Comparison of ENCODE assay signal across 16 mouse cellular contexts in genomic region chr6:81820078-81820477, GRCm38 (mm10).
DNase-seq lines count a peak whose midpoint lies in the region.
"Had no signal": no experiment of that assay in that cellular context is flagged by ENCODE, and none has a peak within 500 bp of the region (broad histone marks: within the 10 kb centered on the region; RNA-seq: fewer than 3 reads in every experiment).

No protein-coding gene starts in this region.

- peak; percentile 34 to 42 for DNase-seq in cerebellum, postnatal 10 days
- no peak for DNase-seq in cerebellum, adult 18-20 months
- peak; percentile 22 for DNase-seq in layer of hippocampus, adult 11-12 months (ENCODE audit: low spot score)
- DNase-seq in layer of hippocampus, adult 8-10 months (ENCODE audit: low spot score in 2 of 2) = no peak
- DNase-seq in right cerebral cortex, adult 18-20 months = peak; percentile 37
- no peak for DNase-seq in right cerebral cortex, postnatal 14 days
- no peak for DNase-seq in yolk sac, embryonic 10.5 days (ENCODE audit: low spot score)
- DNase-seq in kidney, postnatal 10 days = no peak
- DNase-seq: adrenal gland, postnatal 10 days; adrenal gland, postnatal 36 days; cerebellum, adult 11-12 months; cerebellum, adult 9-10 months; cerebellum, postnatal 25 days; embryo, embryonic 11 days; gastrocnemius, adult 2 months; gastrocnemius, postnatal 25 days had no signal

Comparison
In these comparisons a context has a peak if more than half of its experiments do, and no peak if none do; other contexts are left out.
1. DNase-seq: peak in cerebellum, postnatal 10 days (2 of 2), layer of hippocampus, adult 11-12 months (single experiment) and right cerebral cortex, adult 18-20 months (single experiment); none in cerebellum, adult 18-20 months (0 of 2), layer of hippocampus, adult 8-10 months (0 of 2), right cerebral cortex, postnatal 14 days (single experiment), yolk sac, embryonic 10.5 days (single experiment) and kidney, postnatal 10 days (single experiment).